Mouse (Mus musculus) liver, adult (tissue): ENCODE measurements around the gene She.
A peak's percentile ranks its signal among the peaks of the same experiment; 100 is the strongest.

Experiments
- GATA4 ChIP-seq: IDR thresholded peaks from 2 replicates; pipeline ENCODE4 v1.6.1; 2014; ENCODE audit warnings: mild to moderate bottlenecking, low read length; ENCODE audit not compliant: insufficient replicate concordance

The She gene

GRCm38 (mm10) chr3:89882556-89883181 is 51.5 kb downstream of the She start:
- no peak for TF ChIP-seq GATA4

- 0 out of 2 replicates have a peak, but pooled peaks have one; percentile 83 for TF ChIP-seq GATA4
These were observed 52.4 kb downstream of the She start for GRCm38 (mm10) chr3:89883582-89884041.

DNA sequence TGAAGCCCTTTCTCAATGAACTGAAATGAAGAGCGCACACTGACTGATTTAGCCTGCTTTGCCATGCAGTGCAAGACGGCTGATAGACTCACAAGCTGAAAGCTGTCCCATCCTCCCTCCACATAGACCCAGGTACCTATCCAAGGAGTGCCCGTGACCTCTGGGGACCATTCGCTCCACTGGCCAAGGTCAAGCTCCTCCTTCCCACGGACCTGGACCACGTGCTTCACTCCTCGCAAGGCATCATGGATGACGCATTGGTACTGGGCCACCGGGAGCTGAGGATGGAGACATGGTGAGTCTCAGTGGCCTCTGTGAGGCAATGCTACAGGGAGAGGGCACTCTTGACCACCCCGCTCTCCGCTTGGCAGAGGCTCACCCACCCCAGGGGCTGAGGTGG is 54.6 kb downstream of the She start:
- TF ChIP-seq GATA4 = no peak

- TF ChIP-seq GATA4 = no peak
These were observed 56.5 kb downstream of the She start for GRCm38 (mm10) chr3:89887582-89888230.

DNA sequence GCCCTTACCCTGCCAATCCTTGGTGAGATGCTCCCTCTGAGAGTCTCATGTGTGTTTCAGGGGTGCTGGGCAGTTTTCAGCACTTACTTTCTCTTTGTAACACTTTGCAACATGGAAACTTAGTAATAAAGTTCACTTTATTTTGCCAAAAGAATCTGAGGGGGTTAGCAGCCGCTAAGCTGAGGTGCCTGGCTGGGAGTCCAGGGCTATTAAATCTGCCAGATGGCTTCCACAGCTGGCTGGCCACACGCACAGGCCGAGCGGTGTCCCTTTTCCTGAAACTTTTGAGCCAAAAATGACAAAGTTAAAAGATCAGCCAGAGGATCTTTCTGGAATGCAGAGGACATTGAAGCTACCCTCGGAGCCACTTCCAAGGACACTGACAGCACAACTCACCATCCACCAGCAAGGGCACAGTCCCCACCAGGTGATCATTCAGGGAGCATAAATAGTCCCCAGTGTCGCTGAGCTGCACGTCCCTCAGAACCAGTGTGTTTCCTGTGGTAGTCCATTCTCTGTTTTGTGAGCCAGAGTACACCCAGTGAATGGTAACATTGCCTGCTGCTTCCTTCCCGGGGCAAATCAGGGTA is 58.8 kb downstream of the She start:
- TF ChIP-seq GATA4 = no peak

DNA sequence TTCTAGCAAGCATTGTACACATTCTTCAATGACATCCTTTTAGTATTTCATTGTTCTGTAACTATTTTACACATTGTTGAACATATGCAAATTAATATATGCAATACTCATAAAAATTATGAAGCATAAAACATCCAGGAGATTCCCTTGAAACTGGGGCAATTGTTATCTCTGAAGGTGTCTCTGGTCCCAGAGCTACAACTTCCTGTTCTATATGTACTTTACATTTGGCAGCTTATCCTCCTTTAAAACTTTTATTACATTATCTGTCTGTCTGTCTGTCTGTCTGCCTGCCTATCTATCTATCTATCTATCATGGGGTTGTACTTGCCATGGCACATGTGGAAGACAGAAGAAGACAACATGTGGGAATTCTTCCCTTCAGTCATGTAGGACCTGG is 60.5 kb downstream of the She start:
- no peak for TF ChIP-seq GATA4

DNA sequence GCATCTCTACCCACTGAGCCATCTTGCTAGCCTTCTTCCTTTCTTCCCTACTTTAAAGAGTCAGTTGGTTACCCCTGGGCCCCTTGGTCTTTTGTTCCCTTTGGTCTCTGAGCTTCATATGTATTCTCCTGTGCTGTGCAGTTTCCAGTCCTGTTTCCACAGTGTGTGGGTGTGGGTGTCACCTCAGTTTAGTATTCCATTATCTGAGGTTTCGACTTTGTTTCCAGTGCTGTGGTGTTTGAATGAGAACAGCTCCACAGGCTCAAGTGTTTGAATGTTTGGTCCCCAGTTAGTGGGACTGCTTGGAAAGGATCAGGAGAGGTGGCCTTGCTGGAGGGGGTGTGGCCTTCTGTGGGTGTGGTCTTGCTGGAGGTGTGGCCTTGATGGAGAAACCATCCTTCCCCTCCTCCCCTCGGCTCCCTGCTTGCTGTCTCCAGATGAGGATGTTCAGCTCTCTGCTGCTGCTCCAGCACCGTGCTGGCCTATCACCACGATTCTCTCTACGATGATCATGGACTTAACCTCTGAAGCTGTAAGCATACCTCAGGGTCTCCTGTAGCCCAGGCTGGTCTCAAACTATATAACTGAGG is 61.4 kb downstream of the She start:
- TF ChIP-seq GATA4 = no peak

DNA sequence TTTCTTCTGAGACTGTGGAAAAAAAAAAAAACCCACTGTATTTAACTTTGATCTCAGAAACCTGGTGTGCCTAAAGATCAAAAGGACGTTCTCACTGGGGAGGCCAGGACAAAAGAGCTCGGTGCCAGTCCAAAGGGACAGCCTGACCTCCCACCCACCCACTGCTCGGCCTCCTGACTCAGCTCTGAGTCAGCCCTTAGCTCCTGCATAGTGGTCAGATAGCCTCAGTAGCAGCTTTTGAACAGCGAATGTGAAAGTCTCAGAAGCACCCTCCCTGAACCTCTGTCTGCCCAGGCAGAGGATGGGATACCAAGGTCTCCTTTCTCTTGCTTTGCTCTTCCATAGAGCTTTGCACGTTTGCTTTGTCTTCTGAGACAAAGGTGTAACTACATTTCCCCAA is 65.4 kb downstream of the She start:
- TF ChIP-seq GATA4 = no peak

GRCm38 (mm10) chr3:89897204-89897796 is 66.1 kb downstream of the She start:
- TF ChIP-seq GATA4 = no peak

GRCm38 (mm10) chr3:89898011-89898410 is 66.8 kb downstream of the She start:
- TF ChIP-seq GATA4 = no peak

- no peak for TF ChIP-seq GATA4
These were observed 67.8 kb downstream of the She start for GRCm38 (mm10) chr3:89898870-89899510.

- no peak for TF ChIP-seq GATA4
These were observed 68.3 kb downstream of the She start for GRCm38 (mm10) chr3:89899511-89899908.

DNA sequence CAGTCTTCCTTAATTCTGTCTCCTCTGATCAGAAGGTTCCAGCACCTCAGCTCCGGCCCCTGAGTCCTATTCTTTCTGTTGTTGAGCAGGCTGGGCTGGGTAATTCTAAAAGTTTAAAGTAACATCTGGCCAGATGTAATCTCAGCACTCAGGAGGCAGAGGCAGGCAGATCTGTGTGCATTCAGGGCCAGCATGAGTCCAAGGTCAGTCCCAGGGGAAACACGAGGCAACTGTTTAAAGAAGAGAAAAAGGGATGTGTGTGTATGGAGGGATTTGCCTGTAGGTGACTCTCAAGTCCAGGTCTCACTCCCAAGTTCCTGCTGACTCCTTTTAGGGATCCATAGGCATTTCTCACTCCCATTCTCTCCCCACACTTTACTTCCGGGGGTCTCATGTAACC is 76.7 kb downstream of the She start:
- no peak for TF ChIP-seq GATA4
